Mouse (Mus musculus) liver, adult 2 months (tissue): Measurements from ENCODE around the gene Cdc42ep2.

Experiments used
- CTCF ChIP-seq: fragments of 200-500 bp; IDR thresholded peaks from 2 replicates; pipeline ENCODE4 v1.5.1; 2011; ENCODE audit warnings: low read depth, low read length, control low read depth
- POLR2A ChIP-seq: fragments of 200-500 bp; IDR thresholded peaks from 2 replicates; pipeline ENCODE4 v1.6.1; 2011; ENCODE audit warnings: low read length, control low read depth; ENCODE audit not compliant: insufficient read depth; ENCODE audit errors: extremely low read depth

DNA sequence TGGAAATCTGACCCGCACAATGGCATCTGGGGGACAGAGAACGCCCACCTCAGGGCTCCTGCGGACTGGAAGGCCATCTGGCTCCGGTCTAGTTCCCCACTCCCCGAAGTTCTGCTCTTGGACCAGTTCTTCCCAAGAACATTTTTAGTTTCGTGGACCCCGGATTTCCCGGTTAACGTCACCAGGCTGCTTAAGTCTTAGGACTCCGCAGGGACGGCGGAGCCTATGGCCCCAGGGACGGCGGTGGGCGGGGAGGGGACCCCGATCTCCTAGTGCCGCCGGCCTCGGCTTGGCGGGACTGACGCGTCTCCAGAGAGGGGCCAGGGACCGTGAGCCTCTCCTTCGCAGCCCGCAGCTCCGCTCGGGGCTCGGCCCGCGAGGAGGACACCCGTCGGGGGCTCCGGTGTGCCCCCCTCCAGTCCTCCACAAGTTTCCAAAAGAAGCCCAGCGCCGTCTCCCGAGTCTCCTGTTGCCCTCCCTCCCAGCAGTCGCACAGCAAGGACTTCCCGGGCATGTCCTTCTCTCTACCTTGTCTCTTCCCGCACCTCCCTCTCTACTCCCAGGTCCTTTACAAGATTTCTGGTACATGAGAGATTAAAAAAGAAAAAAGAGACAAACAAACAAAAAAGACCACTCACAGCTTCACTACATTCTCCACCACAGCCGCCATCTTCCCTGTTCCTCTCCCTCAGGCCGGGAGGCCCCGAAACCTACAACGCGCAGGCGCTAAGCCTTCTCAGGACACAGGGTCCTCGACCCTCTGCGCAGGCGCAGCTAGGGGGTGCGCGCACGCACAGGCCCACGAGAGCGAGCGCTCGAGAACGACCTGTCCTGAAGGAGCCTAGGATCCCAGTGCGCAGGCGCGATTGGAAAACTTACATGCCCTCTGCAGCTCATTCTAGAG lies 12.3 kb downstream of the Cdc42ep2 start:
- no peak for TF ChIP-seq CTCF
- TF ChIP-seq POLR2A = peak; percentile 87
